Mouse (Mus musculus): ENCODE measurements at regions not wholly inside any gene's neighbourhood (a gene's known extent, or its start where the extent isn't known, plus 50 kb on each side); places are given as distances from the start of the nearest gene placed in this dataset.

- in situ Hi-C loops (cut with MboI; ENCODE audit: low pct_ligation_motif_present, low pct_unique_long_range_greater_than_20kb, low sequenced_read_pairs) (no loop called here), dilution Hi-C loops (cut with MboI; ENCODE audit: extremely low pct_ligation_motif_present, extremely low pct_unique_long_range_greater_than_20kb, low sequenced_read_pairs) (no loop called here)
- H3K27me3 ChIP-seq (replicated peaks), result no peaks in the 10 kb centered on the region
- H3K4me2 ChIP-seq (ENCODE audit: insufficient read depth, low read depth, poor library complexity, severe bottlenecking), result no peak overlapping the region
- no peaks in the 10 kb centered on the region for H3K79me2 ChIP-seq (replicated peaks; ENCODE audit: control insufficient read depth, extremely low read depth, insufficient read depth, poor library complexity, severe bottlenecking)
- H3K9ac ChIP-seq (ENCODE audit: insufficient read depth, low read depth), result no peak overlapping the region
- no peak for DNase-seq (ENCODE audit: extremely low read depth)
- H3K27ac ChIP-seq (ENCODE audit: insufficient read depth, low read depth), result no peak overlapping the region
- H3K4me3 ChIP-seq (replicated peaks in 1 of 3; ENCODE audit: low read depth in 2 of 3, low read length in 2 of 3, poor library complexity in 1 of 3), result no peak overlapping the region
- no peaks in the 10 kb centered on the region for H3K36me3 ChIP-seq (replicated peaks in 1 of 2; ENCODE audit: control insufficient read depth in 1 of 2, insufficient read depth in 1 of 2, low read length in 1 of 2)
- H3K4me1 ChIP-seq (ENCODE audit: control insufficient read depth in 1 of 2, insufficient read depth in 2 of 2), result no peaks in the 10 kb centered on the region
- TF ChIP-seq RCOR1 (conservative IDR thresholded peaks at IDR 0.05; ENCODE audit: low read depth, low read length), result no peak
- no peak for TF ChIP-seq KAT2A (IDR thresholded peaks at IDR 0.05; ENCODE audit: insufficient replicate concordance, low read length)
- no peak for TF ChIP-seq JUND (conservative IDR thresholded peaks at IDR 0.05; ENCODE audit: low read depth, low read length)
- TF ChIP-seq MAZ (IDR thresholded peaks at IDR 0.05; ENCODE audit: low read depth, low read length), result no peak
- no peak for TF ChIP-seq POLR2A (IDR thresholded peaks at IDR 0.05; ENCODE audit: low read depth, low read length)
- TF ChIP-seq ZC3H11A (IDR thresholded peaks at IDR 0.05; ENCODE audit: low read depth, low read length), result no peak
- TF ChIP-seq EP300 (IDR thresholded peaks at IDR 0.05; ENCODE audit: low read length), result no peak
- TF ChIP-seq IRF4 (IDR thresholded peaks at IDR 0.05; ENCODE audit: low read depth, low read length), result no peak
- TF ChIP-seq CTCF (conservative IDR thresholded peaks at IDR 0.05 in 1 of 2, IDR thresholded peaks at IDR 0.05 in 1 of 2; ENCODE audit: low read depth in 2 of 2, low read length in 2 of 2), result no peak
- TF ChIP-seq SIN3A (IDR thresholded peaks at IDR 0.05; ENCODE audit: low read length), result no peak
- no peak for TF ChIP-seq HCFC1 (IDR thresholded peaks at IDR 0.05; ENCODE audit: low read depth, low read length)
- peaks cover 80% of the 10 kb centered on the region for H3K9me3 ChIP-seq (replicated peaks; ENCODE audit: low read length)
Measured at GRCm38 (mm10) chr1:88935779-88936178, 134.4 kb upstream of the Sh3bp4 start.

GRCm38 (mm10) chr1:88937327-88937726, 132.9 kb upstream of the Sh3bp4 start:
- Histone ChIP-seq H3K27ac (ENCODE audit: insufficient read depth, low read depth) (no peak overlapping the region), H3K4me1 (ENCODE audit: control insufficient read depth in 1 of 2, insufficient read depth in 2 of 2) (no peaks in the 10 kb centered on the region), H3K4me2 (ENCODE audit: insufficient read depth, low read depth, poor library complexity, severe bottlenecking) (no peak overlapping the region), H3K27me3 (replicated peaks) (no peaks in the 10 kb centered on the region), H3K9ac (ENCODE audit: insufficient read depth, low read depth) (no peak overlapping the region), H3K4me3 (replicated peaks in 1 of 3; ENCODE audit: low read depth in 2 of 3, low read length in 2 of 3, poor library complexity in 1 of 3) (no peak overlapping the region), H3K9me3 (replicated peaks; ENCODE audit: low read length) (peaks cover 80% of the 10 kb centered on the region), H3K79me2 (replicated peaks; ENCODE audit: control insufficient read depth, extremely low read depth, insufficient read depth, poor library complexity, severe bottlenecking) (no peaks in the 10 kb centered on the region), H3K36me3 (replicated peaks in 1 of 2; ENCODE audit: control insufficient read depth in 1 of 2, insufficient read depth in 1 of 2, low read length in 1 of 2) (no peaks in the 10 kb centered on the region)
- no peak for DNase-seq (ENCODE audit: extremely low read depth)
- TF ChIP-seq ZC3H11A (IDR thresholded peaks at IDR 0.05; ENCODE audit: low read depth, low read length), result no peak
- no peak for TF ChIP-seq CTCF (conservative IDR thresholded peaks at IDR 0.05 in 1 of 2, IDR thresholded peaks at IDR 0.05 in 1 of 2; ENCODE audit: low read depth in 2 of 2, low read length in 2 of 2)
- no peak for TF ChIP-seq ZMIZ1 (IDR thresholded peaks at IDR 0.05; ENCODE audit: low read depth, low read length)
- TF ChIP-seq POLR2A (IDR thresholded peaks at IDR 0.05; ENCODE audit: low read depth, low read length), result no peak
- no peak for TF ChIP-seq HCFC1 (IDR thresholded peaks at IDR 0.05; ENCODE audit: low read depth, low read length)
- TF ChIP-seq MYC (IDR thresholded peaks at IDR 0.05; ENCODE audit: low read depth, low read length), result no peak
- TF ChIP-seq SMC3 (IDR thresholded peaks at IDR 0.05; ENCODE audit: low read depth, low read length), result no peak
- dilution Hi-C loops (cut with MboI; ENCODE audit: extremely low pct_ligation_motif_present, extremely low pct_unique_long_range_greater_than_20kb, low sequenced_read_pairs), result no loop called here
- in situ Hi-C loops (cut with MboI; ENCODE audit: low pct_ligation_motif_present, low pct_unique_long_range_greater_than_20kb, low sequenced_read_pairs), result no loop called here

- DNase-seq (ENCODE audit: extremely low read depth), result no peak
- no peak overlapping the region for H3K4me3 ChIP-seq (replicated peaks in 1 of 3; ENCODE audit: low read depth in 2 of 3, low read length in 2 of 3, poor library complexity in 1 of 3)
- TF ChIP-seq SIN3A (IDR thresholded peaks at IDR 0.05; ENCODE audit: low read length), result no peak
- no peak for TF ChIP-seq MAFK (IDR thresholded peaks at IDR 0.05; ENCODE audit: insufficient replicate concordance, low read length)
- no peak for TF ChIP-seq ZNF384 (IDR thresholded peaks at IDR 0.05; ENCODE audit: low read depth, low read length)
- no peaks in the 10 kb centered on the region for H3K4me1 ChIP-seq (ENCODE audit: control insufficient read depth in 1 of 2, insufficient read depth in 2 of 2)
- H3K9me3 ChIP-seq (replicated peaks; ENCODE audit: low read length), result peaks cover 74% of the 10 kb centered on the region
- H3K9ac ChIP-seq (ENCODE audit: insufficient read depth, low read depth), result no peak overlapping the region
- no peaks in the 10 kb centered on the region for H3K27me3 ChIP-seq (replicated peaks)
- H3K36me3 ChIP-seq (replicated peaks in 1 of 2; ENCODE audit: control insufficient read depth in 1 of 2, insufficient read depth in 1 of 2, low read length in 1 of 2), result no peaks in the 10 kb centered on the region
- H3K27ac ChIP-seq (ENCODE audit: insufficient read depth, low read depth), result no peak overlapping the region
- H3K79me2 ChIP-seq (replicated peaks; ENCODE audit: control insufficient read depth, extremely low read depth, insufficient read depth, poor library complexity, severe bottlenecking), result no peaks in the 10 kb centered on the region
- dilution Hi-C loops (cut with MboI; ENCODE audit: extremely low pct_ligation_motif_present, extremely low pct_unique_long_range_greater_than_20kb, low sequenced_read_pairs) (no loop called here), in situ Hi-C loops (cut with MboI; ENCODE audit: low pct_ligation_motif_present, low pct_unique_long_range_greater_than_20kb, low sequenced_read_pairs) (no loop called here)
- H3K4me2 ChIP-seq (ENCODE audit: insufficient read depth, low read depth, poor library complexity, severe bottlenecking), result no peak overlapping the region
Measured at GRCm38 (mm10) chr1:88938458-88938857, 131.8 kb upstream of the Sh3bp4 start.
